Mouse (Mus musculus) kidney, postnatal 0 days (tissue): ENCODE data around the gene Ghdc. TPM values are rescaled to one million over a fixed set of nuclear protein-coding genes. Genes with fewer than 3 reads are reported as not detected.

Experiments used
- ATAC-seq: fragments of 200-750 bp; cut with Nextera tagmentation; replicated peaks from 2 replicates; pipeline ENCODE4 v1.8.0; 2017; ENCODE audit warnings: low read depth, moderate number of reproducible peaks, moderate TSS enrichment, moderate library complexity; ENCODE audit not compliant: low FRiP score
- DNase-seq: peaks from one replicate; pipeline ENCODE4 v3.0.0-alpha.2; 2016; ENCODE audit warnings: low spot score
- H3K27ac ChIP-seq: fragments of 300-500 bp; sonication (generic); 2 replicates; pipeline ENCODE4 v1.5.1; 2014; ENCODE audit warnings: mild to moderate bottlenecking
- H3K27me3 ChIP-seq: fragments of 300-500 bp; sonication (generic); 2 replicates; pipeline ENCODE4 v1.6.1; 2014; ENCODE audit warnings: low read length, mixed read lengths; ENCODE audit not compliant: insufficient read depth
- H3K36me3 ChIP-seq: fragments of 300-500 bp; sonication (generic); 2 replicates; pipeline ENCODE4 v1.6.1; 2014; ENCODE audit warnings: low read length, mixed read lengths; ENCODE audit not compliant: insufficient read depth
- H3K4me1 ChIP-seq: fragments of 300-500 bp; sonication (generic); replicated peaks from 2 replicates; pipeline ENCODE4 v1.6.1; 2014; ENCODE audit warnings: antibody characterized with exemption, low read length, mixed read lengths; ENCODE audit not compliant: insufficient read depth
- H3K4me2 ChIP-seq: fragments of 300-500 bp; sonication (generic); 2 replicates; pipeline ENCODE4 v1.6.1; 2014; ENCODE audit warnings: mild to moderate bottlenecking, low read length, moderate library complexity, mixed read lengths
- H3K4me3 ChIP-seq: fragments of 300-500 bp; sonication (generic); replicated peaks from 2 replicates; pipeline ENCODE4 v1.5.1; 2014; ENCODE audit warnings: low read depth, low read length
- H3K9ac ChIP-seq: fragments of 300-500 bp; sonication (generic); 2 replicates; pipeline ENCODE4 v1.6.1; 2014; ENCODE audit warnings: low read depth, low read length
- H3K9me3 ChIP-seq: fragments of 300-500 bp; sonication (generic); replicated peaks from 2 replicates; pipeline ENCODE4 v1.6.1; 2016; ENCODE audit warnings: low read length, inconsistent platforms, mixed read lengths
- CTCF ChIP-seq: IDR thresholded peaks from 2 replicates; pipeline ENCODE4 v1.5.1; 2016; ENCODE audit warnings: antibody characterized with exemption, low read depth, mild to moderate bottlenecking, moderate library complexity
- WGBS: fragments of 180-500 bp; shearing (Covaris S2); extraction: QIAGEN DNeasy Blood & Tissue Kit; methylation state at CpG from one replicate; pipeline ENCODE4 v1.1.7; 2014; 5-methylcytosine and 5-hydroxymethylcytosine counted together
- polyA plus RNA-seq: library from polyadenylated mRNA; unstranded; fragments of >200 nt; fragmentation: Nextera tagmentation; extraction: Ambion mirVana; gene quantifications from 2 replicates; pipeline ENCODE4 v1.2.1, GENCODE M21; 2015

Gene Ghdc
- polyA plus RNA-seq, 1 experiment from 2014 or later, result 4.8 TPM

- no peak overlapping the region for H3K4me2 ChIP-seq
- H3K27ac ChIP-seq, result peak overlapping the region; percentile 19; the same call in 1 of the 2 replicates
- H3K9me3 ChIP-seq, result no peaks in the 10 kb centered on the region
- H3K4me1 ChIP-seq, result peaks cover 7% of the 10 kb centered on the region; the same call in 1 of the 2 replicates
- ATAC-seq, result peak; percentile 38; the same call in 1 of the 2 replicates
- no peak for TF ChIP-seq CTCF
- 74% methylated on average over 3 of the region's 3 CpGs for WGBS
- DNase-seq, result no peak
- no peak overlapping the region for H3K4me3 ChIP-seq
- H3K9ac ChIP-seq, result no peak overlapping the region
- peaks cover 28% of the 10 kb centered on the region for H3K36me3 ChIP-seq
- H3K27me3 ChIP-seq, result no peaks in the 10 kb centered on the region
These were observed 51.4 kb downstream of the Ghdc start for GRCm38 (mm10) chr11:100719312-100719711.

GRCm38 (mm10) chr11:100718866-100719265 is 51.9 kb downstream of the Ghdc start:
- ATAC-seq (no peak), DNase-seq (no peak)
- Histone ChIP-seq H3K9me3 (no peaks in the 10 kb centered on the region), H3K4me2 (no peak overlapping the region), H3K4me1 (peaks cover 11% of the 10 kb centered on the region; the same call in 1 of the 2 replicates), H3K27ac (0 out of 2 replicates have a peak overlapping the region, but pooled peaks have one; percentile 19), H3K9ac (no peak overlapping the region), H3K36me3 (peaks cover 28% of the 10 kb centered on the region), H3K4me3 (no peak overlapping the region), H3K27me3 (no peaks in the 10 kb centered on the region)
- TF ChIP-seq CTCF, result no peak
- 90% methylated on average over 4 of the region's 4 CpGs for WGBS

- Histone ChIP-seq H3K27me3 (no peaks in the 10 kb centered on the region), H3K4me3 (no peak overlapping the region), H3K4me1 (peaks cover 15% of the 10 kb centered on the region; the same call in 1 of the 2 replicates), H3K9me3 (no peaks in the 10 kb centered on the region), H3K27ac (0 out of 2 replicates have a peak overlapping the region, but pooled peaks have one; percentile 19), H3K4me2 (no peak overlapping the region), H3K9ac (no peak overlapping the region), H3K36me3 (peaks cover 28% of the 10 kb centered on the region)
- DNase-seq (no peak), ATAC-seq (no peak)
- TF ChIP-seq CTCF, result no peak
- 94% methylated on average over 7 of the region's 7 CpGs for WGBS
These were observed 52.3 kb downstream of the Ghdc start for GRCm38 (mm10) chr11:100718462-100718861.

GRCm38 (mm10) chr11:100716649-100717048 is 54.1 kb downstream of the Ghdc start:
- Histone ChIP-seq H3K27me3 (no peaks in the 10 kb centered on the region), H3K9ac (no peak overlapping the region), H3K4me3 (no peak overlapping the region), H3K4me2 (no peak overlapping the region), H3K4me1 (peaks cover 15% of the 10 kb centered on the region; the same call in 1 of the 2 replicates), H3K9me3 (no peaks in the 10 kb centered on the region), H3K36me3 (peaks cover 28% of the 10 kb centered on the region), H3K27ac (no peak overlapping the region)
- DNase-seq (no peak), ATAC-seq (no peak)
- no peak for TF ChIP-seq CTCF
- WGBS, result 86% methylated on average over 3 of the region's 3 CpGs

Other genes with a start within 250 kb of the Ghdc start
- gene Acly, start 243.0 kb downstream of the Ghdc start, polyA plus RNA-seq, result 86.4 and 98.4 TPM in 2 replicates
- 0.72 and 0.96 TPM in 2 replicates for gene Ttc25, start 225.3 kb downstream of the Ghdc start, polyA plus RNA-seq
- 23.7 and 24.2 TPM in 2 replicates for gene Cnp, start 196.1 kb downstream of the Ghdc start, polyA plus RNA-seq
- gene Nkiras2, start 151.7 kb downstream of the Ghdc start, polyA plus RNA-seq, result 52.6 and 54.0 TPM in 2 replicates
- 142 and 151 TPM in 2 replicates for gene Dnajc7, start 150.8 kb downstream of the Ghdc start, polyA plus RNA-seq
- gene Zfp385c, start 78.5 kb downstream of the Ghdc start, polyA plus RNA-seq, result 1.6 and 2.5 TPM in 2 replicates
- 3.3 and 3.7 TPM in 2 replicates for gene Dhx58, start 66.7 kb downstream of the Ghdc start, polyA plus RNA-seq
- gene Kat2a, start 58.5 kb downstream of the Ghdc start, polyA plus RNA-seq, result 39.0 and 40.2 TPM in 2 replicates
- gene Hspb9, start 57.1 kb downstream of the Ghdc start, polyA plus RNA-seq, result 0.37 TPM in 1 of 2 replicates, not detected in the other
- gene Rab5c, start 32.7 kb downstream of the Ghdc start, polyA plus RNA-seq, result 34.7 and 39.0 TPM in 2 replicates
- gene Kcnh4, start 11.0 kb downstream of the Ghdc start, polyA plus RNA-seq, result not detected in 2 replicates
- not detected in 2 replicates for gene Hcrt, start 8.0 kb downstream of the Ghdc start, polyA plus RNA-seq
- 14.4 and 14.6 TPM in 2 replicates for gene Stat5b, start 79.8 kb upstream of the Ghdc start, polyA plus RNA-seq
- gene Stat5a, start 88.4 kb upstream of the Ghdc start, polyA plus RNA-seq, result 4.0 and 4.4 TPM in 2 replicates
- 48.0 and 51.8 TPM in 2 replicates for gene Stat3, start 168.6 kb upstream of the Ghdc start, polyA plus RNA-seq
- 143 and 156 TPM in 2 replicates for gene Cavin1, start 199.9 kb upstream of the Ghdc start, polyA plus RNA-seq
- gene Atp6v0a1, start 238.5 kb upstream of the Ghdc start, polyA plus RNA-seq, result 33.8 and 35.1 TPM in 2 replicates